Mouse (Mus musculus) heart, embryonic 13.5 days (tissue): Measurements from ENCODE around the gene Bbs7. TPM values are rescaled to one million over a fixed set of nuclear protein-coding genes. Genes with fewer than 3 reads are reported as not detected.

ENCODE experiments used
- ATAC-seq: fragments of 200-750 bp; cut with Nextera tagmentation; 2 replicates; pipeline ENCODE4 v1.8.0; 2017; ENCODE audit warnings: moderate TSS enrichment; ENCODE audit not compliant: insufficient number of reproducible peaks, low FRiP score, low TSS enrichment; ENCODE audit errors: extremely low read depth
- H3K27ac ChIP-seq: fragments of 300-500 bp; sonication (generic); replicated peaks from 2 replicates; pipeline ENCODE4 v1.5.1; 2015; ENCODE audit warnings: moderate library complexity, mild to moderate bottlenecking, inconsistent platforms
- H3K27me3 ChIP-seq: fragments of 300-500 bp; sonication (generic); replicated peaks from 2 replicates; pipeline ENCODE4 v1.6.1; 2015; ENCODE audit warnings: mild to moderate bottlenecking, inconsistent platforms
- H3K36me3 ChIP-seq: fragments of 300-500 bp; sonication (generic); 2 replicates; pipeline ENCODE4 v1.6.1; 2015; ENCODE audit warnings: mild to moderate bottlenecking, inconsistent platforms
- H3K4me1 ChIP-seq: fragments of 300-500 bp; sonication (generic); 2 replicates; pipeline ENCODE4 v1.6.1; 2015; ENCODE audit warnings: inconsistent platforms
- H3K4me2 ChIP-seq: fragments of 300-500 bp; sonication (generic); 2 replicates; pipeline ENCODE4 v1.6.1; 2015; ENCODE audit warnings: inconsistent platforms, mild to moderate bottlenecking, moderate library complexity
- H3K4me3 ChIP-seq: fragments of 300-500 bp; sonication (generic); 2 replicates; pipeline ENCODE4 v1.5.1; 2015; ENCODE audit warnings: moderate library complexity, mild to moderate bottlenecking, inconsistent platforms
- H3K9ac ChIP-seq: fragments of 300-500 bp; sonication (generic); 2 replicates; pipeline ENCODE4 v1.6.1; 2015; ENCODE audit warnings: inconsistent platforms, mild to moderate bottlenecking, moderate library complexity
- H3K9me3 ChIP-seq: fragments of 300-500 bp; sonication (generic); 2 replicates; pipeline ENCODE4 v1.6.1; 2016; ENCODE audit warnings: inconsistent platforms
- WGBS: fragments of 180-500 bp; shearing (Covaris S2); methylation state at CpG from one replicate; pipeline ENCODE4 v1.1.7; 2015; ENCODE audit warnings: mixed read lengths; 5-methylcytosine and 5-hydroxymethylcytosine counted together
- polyA plus RNA-seq: library from polyadenylated mRNA; unstranded; fragments of >200 nt; fragmentation: Nextera tagmentation; extraction: Ambion mirVana; gene quantifications from 2 replicates; pipeline ENCODE4 v1.2.1, GENCODE M21; 2015

Bbs7 gene
- polyA plus RNA-seq, 1 experiment from 2014 or later = 11.0 TPM

DNA sequence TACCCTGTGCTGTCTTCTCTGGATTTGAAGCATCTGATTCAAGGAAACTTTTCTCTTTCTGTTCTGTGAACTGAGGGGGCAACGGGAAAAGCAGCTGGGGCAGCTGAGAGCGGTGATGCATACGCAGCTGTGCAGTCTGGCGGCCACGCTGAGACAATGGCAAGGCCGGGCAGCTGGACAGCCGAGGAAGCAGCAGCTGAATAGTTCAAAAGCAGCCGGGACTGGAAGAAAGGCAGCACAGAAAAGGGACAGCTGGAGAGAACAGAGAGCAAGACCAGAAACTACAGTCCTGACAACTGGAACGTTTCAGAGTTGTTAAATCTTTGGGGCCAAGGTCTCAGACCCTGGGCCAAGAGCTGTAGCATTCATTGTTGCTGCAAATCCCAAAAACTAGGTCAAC is 61.9 kb downstream of the Bbs7 start:
- no peak for ATAC-seq
- 0 out of 2 replicates have a peak overlapping the region, but pooled peaks have one; percentile 34 for H3K9ac ChIP-seq

DNA sequence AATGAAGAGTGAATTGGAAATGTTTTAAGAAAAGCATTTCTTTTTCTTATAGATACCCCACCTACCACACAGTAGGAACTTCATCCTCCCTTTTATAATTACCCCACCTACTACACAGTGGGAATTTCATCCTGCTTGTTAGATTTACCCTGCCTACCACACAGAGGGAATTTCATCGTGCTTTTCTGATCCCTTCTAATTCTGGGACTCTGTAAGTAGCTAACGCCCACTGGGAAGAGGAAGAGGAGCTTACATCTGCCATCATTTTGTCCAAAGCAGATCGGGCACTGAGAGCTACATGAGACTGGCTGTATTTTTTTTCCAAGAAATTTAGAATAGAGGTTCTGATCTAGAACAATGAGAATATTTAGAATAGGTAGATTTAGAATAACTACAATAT is 68.3 kb downstream of the Bbs7 start:
- no peak for ATAC-seq
- H3K36me3 ChIP-seq = no peaks in the 10 kb centered on the region
- no peak overlapping the region for H3K4me2 ChIP-seq
- 62% methylated on average over 3 of the region's 3 CpGs for WGBS
- H3K4me3 ChIP-seq = no peak overlapping the region
- no peaks in the 10 kb centered on the region for H3K9me3 ChIP-seq
- no peaks in the 10 kb centered on the region; the same call in 1 of the 2 replicates for H3K27me3 ChIP-seq
- no peaks in the 10 kb centered on the region for H3K4me1 ChIP-seq
- no peak overlapping the region for H3K27ac ChIP-seq
- H3K9ac ChIP-seq = no peak overlapping the region

More for the DNA sequence above, 61.9 kb downstream of the Bbs7 start:
- peak overlapping the region; percentile 92 for H3K4me2 ChIP-seq
- H3K4me3 ChIP-seq = peak overlapping the region; percentile 68; the same call in 1 of the 2 replicates
- peaks cover 26% of the 10 kb centered on the region for H3K36me3 ChIP-seq
- 55% methylated on average over 9 of the region's 9 CpGs for WGBS
- H3K4me1 ChIP-seq = peaks cover 14% of the 10 kb centered on the region
- H3K27ac ChIP-seq = no peak overlapping the region
- H3K9me3 ChIP-seq = no peaks in the 10 kb centered on the region
- H3K27me3 ChIP-seq = no peaks in the 10 kb centered on the region; the same call in 1 of the 2 replicates

DNA sequence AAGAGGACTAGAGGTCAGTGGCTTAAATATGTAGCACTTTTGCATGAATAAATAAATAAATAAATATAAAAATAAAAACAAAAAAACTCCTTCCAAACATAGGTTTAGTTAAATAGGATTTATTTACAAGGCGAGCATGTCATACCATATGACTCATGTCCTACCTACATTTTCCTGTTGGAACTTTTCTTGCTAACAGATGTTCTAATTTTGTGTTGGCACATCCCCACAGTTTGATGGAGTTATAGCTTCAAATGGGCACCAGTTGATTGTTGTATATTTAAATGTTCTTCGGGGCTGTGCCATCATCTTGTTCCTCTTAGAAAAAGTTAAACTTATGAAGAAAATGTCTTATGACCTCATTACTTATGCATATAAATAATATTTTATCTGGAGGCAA is 71.9 kb downstream of the Bbs7 start:
- H3K9ac ChIP-seq = no peak overlapping the region
- H3K36me3 ChIP-seq = no peaks in the 10 kb centered on the region
- H3K4me3 ChIP-seq = no peak overlapping the region
- no peak for ATAC-seq
- H3K9me3 ChIP-seq = no peaks in the 10 kb centered on the region
- no peak overlapping the region for H3K27ac ChIP-seq
- H3K27me3 ChIP-seq = no peaks in the 10 kb centered on the region; the same call in 1 of the 2 replicates
- no peak overlapping the region for H3K4me2 ChIP-seq
- WGBS = 78% methylated on average over 2 of the region's 2 CpGs
- H3K4me1 ChIP-seq = no peaks in the 10 kb centered on the region

DNA sequence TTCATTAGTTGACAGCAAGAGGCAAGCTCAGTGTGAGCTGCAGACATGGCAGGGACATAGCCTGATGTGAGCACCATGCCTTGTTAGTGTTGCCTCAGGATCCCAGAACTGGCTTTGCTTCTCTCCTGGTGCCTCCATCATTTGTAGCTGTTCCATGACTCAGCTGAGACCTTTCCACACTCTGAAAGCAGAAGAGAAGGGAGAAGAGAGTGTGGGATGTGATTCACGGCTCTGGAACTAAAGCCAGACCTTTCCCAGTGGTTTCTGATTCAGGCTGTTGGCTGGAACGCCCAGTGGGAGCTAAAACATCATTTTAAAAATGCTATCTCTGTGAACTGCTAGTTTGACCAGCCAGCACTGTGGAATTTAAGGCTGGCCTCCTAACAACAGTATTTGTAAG is 72.5 kb downstream of the Bbs7 start:
- WGBS = 47% methylated on average over 2 of the region's 2 CpGs
- no peak for ATAC-seq
- no peaks in the 10 kb centered on the region for H3K36me3 ChIP-seq
- no peaks in the 10 kb centered on the region for H3K4me1 ChIP-seq
- no peaks in the 10 kb centered on the region for H3K9me3 ChIP-seq
- no peaks in the 10 kb centered on the region; the same call in 1 of the 2 replicates for H3K27me3 ChIP-seq
- H3K9ac ChIP-seq = no peak overlapping the region
- no peak overlapping the region for H3K4me3 ChIP-seq
- no peak overlapping the region for H3K27ac ChIP-seq
- H3K4me2 ChIP-seq = no peak overlapping the region

DNA sequence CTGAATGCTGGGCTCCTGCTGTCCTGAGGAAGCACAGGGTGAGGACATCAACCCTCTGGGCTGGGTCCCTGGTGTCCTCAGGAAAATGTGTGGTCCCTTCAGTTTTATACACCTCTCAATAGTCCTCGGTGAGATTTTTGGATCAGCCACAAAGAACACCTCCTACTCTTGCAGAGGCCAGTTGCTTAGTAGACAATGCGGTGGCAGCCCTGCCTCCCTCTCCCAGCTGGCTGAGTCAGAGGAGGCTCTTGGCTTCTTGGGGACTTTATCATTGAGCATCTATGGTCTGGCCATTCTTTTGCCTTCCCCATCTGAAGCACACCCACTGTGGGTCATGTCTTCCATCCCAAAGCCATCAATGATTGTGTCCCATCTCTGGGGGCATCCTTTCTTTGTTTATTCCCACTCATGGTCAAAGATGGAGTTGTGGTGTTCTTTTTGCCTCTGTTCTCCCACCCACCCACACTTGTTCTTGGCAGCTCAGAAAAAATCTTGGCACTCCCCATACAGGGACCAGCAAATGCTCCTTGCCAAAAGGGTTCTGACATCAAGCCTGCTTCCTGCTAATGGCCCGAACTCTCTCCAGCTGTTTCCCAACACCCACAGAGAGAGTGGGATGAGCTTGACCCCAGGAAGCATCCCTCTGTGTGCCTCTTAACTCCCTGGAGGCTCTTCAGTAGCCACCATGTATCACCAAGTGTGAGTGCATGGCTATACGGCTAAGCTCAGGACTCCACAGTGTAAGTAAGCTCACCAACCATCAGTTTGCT is 75.4 kb downstream of the Bbs7 start:
- Histone ChIP-seq H3K9ac (no peak overlapping the region), H3K4me2 (no peak overlapping the region), H3K4me1 (peaks cover 6% of the 10 kb centered on the region), H3K4me3 (no peak overlapping the region), H3K27ac (no peak overlapping the region), H3K27me3 (no peaks in the 10 kb centered on the region; the same call in 1 of the 2 replicates), H3K36me3 (no peaks in the 10 kb centered on the region), H3K9me3 (no peaks in the 10 kb centered on the region)
- no peak for ATAC-seq
- WGBS = 61% methylated on average over 4 of the region's 4 CpGs

DNA sequence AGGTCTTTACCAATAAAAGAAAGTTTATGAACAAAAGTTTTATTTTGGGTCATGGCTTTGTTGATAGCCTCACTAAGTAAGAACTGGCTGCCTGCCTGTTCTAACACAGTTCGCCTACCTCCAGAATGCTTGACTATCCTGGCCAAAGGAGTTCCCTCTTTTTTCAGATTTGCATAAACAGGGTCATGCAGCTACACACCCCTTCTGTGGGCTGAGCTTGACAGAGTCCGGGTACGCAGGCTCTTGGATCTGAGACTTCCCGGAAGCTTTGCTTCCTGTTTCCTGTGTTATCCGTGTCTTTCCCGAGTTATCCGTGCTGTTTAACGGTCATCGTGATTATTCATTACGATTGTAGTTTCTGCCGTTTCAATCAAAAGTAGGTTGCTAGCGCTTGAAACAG is 77.2 kb downstream of the Bbs7 start:
- WGBS = 72% methylated on average over 12 of the region's 12 CpGs
- Histone ChIP-seq H3K4me1 (peaks cover 25% of the 10 kb centered on the region), H3K36me3 (no peaks in the 10 kb centered on the region), H3K4me2 (no peak overlapping the region), H3K9me3 (no peaks in the 10 kb centered on the region), H3K4me3 (no peak overlapping the region), H3K27me3 (peaks cover 8% of the 10 kb centered on the region; the same call in 1 of the 2 replicates), H3K27ac (no peak overlapping the region), H3K9ac (no peak overlapping the region)
- no peak for ATAC-seq

DNA sequence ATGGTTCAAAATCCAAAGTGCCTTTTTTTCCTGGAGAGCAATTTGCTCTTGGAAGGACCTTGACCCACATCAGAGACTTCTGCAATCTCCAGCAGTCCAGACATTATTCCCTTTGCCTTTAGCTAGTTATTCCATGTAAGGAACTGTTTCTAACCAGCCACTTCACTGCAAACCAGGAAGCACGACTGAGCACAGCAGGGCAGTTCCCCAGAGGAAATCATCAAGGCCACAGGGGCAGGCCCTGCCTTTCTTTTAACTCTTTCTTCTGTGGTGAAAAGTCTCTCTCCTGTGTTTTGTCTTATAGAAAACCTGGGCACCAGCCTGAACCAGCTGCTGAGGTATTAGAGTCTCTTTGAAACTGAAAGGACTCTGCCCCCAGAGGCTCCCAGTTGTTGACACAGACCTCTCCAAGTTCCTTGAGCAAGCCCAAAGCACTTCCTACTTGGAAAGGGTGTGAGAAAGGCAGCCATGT is 80.0 kb downstream of the Bbs7 start:
- Histone ChIP-seq H3K4me3 (no peak overlapping the region), H3K9ac (no peak overlapping the region), H3K4me1 (peaks cover 38% of the 10 kb centered on the region), H3K36me3 (no peaks in the 10 kb centered on the region), H3K9me3 (no peaks in the 10 kb centered on the region), H3K4me2 (no peak overlapping the region), H3K27ac (0 out of 2 replicates have a peak overlapping the region, but pooled peaks have one; percentile 1), H3K27me3 (peaks cover 11% of the 10 kb centered on the region; the same call in 1 of the 2 replicates)
- WGBS = 3% methylated on average over 1 of the region's 1 CpGs
- no peak for ATAC-seq

DNA sequence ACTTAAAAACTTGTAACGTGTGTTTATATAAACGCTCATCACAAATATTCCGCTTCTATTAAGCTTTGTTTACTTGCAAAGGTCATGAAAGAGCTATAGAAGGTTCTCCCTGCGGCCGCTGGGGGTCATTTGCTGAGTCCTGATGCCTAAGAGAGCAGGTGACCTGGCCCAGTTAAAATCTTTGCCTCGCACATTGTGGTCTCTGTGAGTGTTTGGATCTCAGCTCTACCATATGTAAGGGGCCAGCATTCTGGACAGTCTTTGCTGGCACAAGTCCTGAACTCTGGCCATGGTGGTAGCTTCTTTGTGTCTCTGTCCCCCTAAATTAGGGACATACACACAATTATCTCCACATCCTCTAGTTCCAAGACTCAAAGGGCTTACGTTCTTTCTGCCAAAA is 80.5 kb downstream of the Bbs7 start:
- H3K36me3 ChIP-seq = no peaks in the 10 kb centered on the region
- no peak overlapping the region for H3K4me3 ChIP-seq
- 49% methylated on average over 7 of the region's 7 CpGs for WGBS
- no peaks in the 10 kb centered on the region for H3K9me3 ChIP-seq
- H3K9ac ChIP-seq = no peak overlapping the region
- H3K4me1 ChIP-seq = peaks cover 38% of the 10 kb centered on the region
- ATAC-seq = no peak
- H3K4me2 ChIP-seq = peak overlapping the region; percentile 73; the same call in 1 of the 2 replicates
- no peak overlapping the region for H3K27ac ChIP-seq
- peaks cover 11% of the 10 kb centered on the region; the same call in 1 of the 2 replicates for H3K27me3 ChIP-seq

DNA sequence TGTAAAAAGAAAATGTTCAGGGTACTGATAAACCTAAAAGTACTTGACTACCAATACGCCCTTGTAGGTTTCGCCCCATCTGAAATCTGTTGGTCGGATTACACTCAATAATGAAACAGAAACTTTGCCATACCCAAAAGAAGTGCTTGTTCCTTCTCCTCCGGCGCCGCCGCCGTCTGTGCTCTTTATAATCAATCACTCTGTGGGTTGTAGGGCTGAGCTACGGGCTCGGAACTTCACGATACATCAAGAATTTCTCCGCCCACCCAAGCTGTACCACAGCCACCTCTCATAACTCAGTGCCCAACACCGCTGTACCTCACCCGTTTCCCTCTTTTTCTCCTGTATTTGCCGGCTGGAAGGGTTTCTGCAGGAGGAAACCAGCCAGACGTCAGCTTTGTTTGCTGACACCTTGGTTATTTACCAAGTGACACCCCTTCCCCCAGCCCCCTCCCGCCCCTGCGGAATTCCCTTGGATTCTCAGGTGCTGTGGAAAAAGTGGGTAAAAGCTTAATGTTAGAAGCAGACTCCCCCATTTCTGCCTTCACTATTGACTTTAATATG is 81.2 kb downstream of the Bbs7 start:
- peak overlapping the region; percentile 47 for H3K4me3 ChIP-seq
- peak overlapping the region; percentile 75 for H3K9ac ChIP-seq
- H3K4me2 ChIP-seq = peak overlapping the region; percentile 73
- peaks cover 38% of the 10 kb centered on the region for H3K4me1 ChIP-seq
- 8% methylated on average over 18 of the region's 18 CpGs for WGBS
- no peak for ATAC-seq
- H3K27me3 ChIP-seq = 0 out of 2 replicates have a peak, but pooled peaks cover 11% of the 10 kb centered on the region
- no peak overlapping the region for H3K27ac ChIP-seq
- no peaks in the 10 kb centered on the region for H3K36me3 ChIP-seq
- no peaks in the 10 kb centered on the region for H3K9me3 ChIP-seq

DNA sequence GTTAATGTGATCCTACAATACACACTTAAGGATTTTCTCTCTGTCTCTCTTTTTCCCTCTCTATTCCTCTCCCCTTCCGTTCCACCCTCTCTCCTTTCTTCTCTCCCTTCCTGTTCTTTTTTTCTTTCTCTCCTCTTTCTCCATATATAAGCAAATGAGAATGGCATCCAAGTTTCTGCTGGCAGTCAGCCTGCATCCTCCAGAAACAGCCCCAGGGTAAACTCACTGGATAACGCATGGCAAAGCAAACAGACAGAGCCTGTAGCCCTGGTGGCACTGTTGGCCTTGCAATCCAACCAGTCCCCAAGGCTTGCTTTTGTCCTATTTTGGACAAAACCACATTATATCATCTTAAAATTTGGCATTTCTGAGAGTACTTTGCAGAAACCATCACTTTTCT is 82.0 kb downstream of the Bbs7 start:
- H3K9me3 ChIP-seq = no peaks in the 10 kb centered on the region
- H3K27me3 ChIP-seq = 0 out of 2 replicates have a peak, but pooled peaks cover 11% of the 10 kb centered on the region
- H3K36me3 ChIP-seq = no peaks in the 10 kb centered on the region
- H3K9ac ChIP-seq = no peak overlapping the region
- no peak for ATAC-seq
- peak overlapping the region; percentile 73 for H3K4me2 ChIP-seq
- peak overlapping the region; percentile 73 for H3K27ac ChIP-seq
- no peak overlapping the region for H3K4me3 ChIP-seq
- 33% methylated on average over 2 of the region's 2 CpGs for WGBS
- H3K4me1 ChIP-seq = peaks cover 38% of the 10 kb centered on the region

DNA sequence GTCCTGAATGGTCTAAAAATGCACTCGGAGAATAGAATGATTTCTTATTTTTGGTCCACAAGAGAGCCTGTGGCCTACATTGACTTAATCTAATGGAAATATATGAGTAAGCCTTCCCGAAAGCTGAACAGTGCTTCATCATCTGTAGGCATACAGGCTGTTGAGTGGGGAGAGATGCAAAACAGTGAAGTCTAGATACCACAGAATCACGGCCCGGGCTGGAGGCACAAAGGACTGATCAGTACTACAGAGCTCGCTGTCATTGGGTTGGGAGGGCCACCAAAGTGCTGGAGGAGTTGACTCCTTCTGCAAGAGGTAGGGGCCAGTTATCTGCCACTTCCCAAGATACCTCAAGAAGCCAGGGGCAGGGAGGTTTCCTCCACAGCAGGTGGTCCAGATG is 82.5 kb downstream of the Bbs7 start:
- WGBS = 32% methylated on average over 5 of the region's 5 CpGs
- no peak for ATAC-seq
- no peak overlapping the region for H3K4me3 ChIP-seq
- H3K36me3 ChIP-seq = no peaks in the 10 kb centered on the region
- H3K4me2 ChIP-seq = peak overlapping the region; percentile 73
- 0 out of 2 replicates have a peak, but pooled peaks cover 11% of the 10 kb centered on the region for H3K27me3 ChIP-seq
- peak overlapping the region; percentile 73 for H3K27ac ChIP-seq
- H3K4me1 ChIP-seq = peaks cover 38% of the 10 kb centered on the region
- no peaks in the 10 kb centered on the region for H3K9me3 ChIP-seq
- H3K9ac ChIP-seq = no peak overlapping the region
